Mouse (Mus musculus) kidney, adult 2 months (tissue): ENCODE measurements around the gene Vmn1r3.

Source experiments
- CTCF ChIP-seq: fragments of 200-500 bp; conservative IDR thresholded peaks from 2 replicates; pipeline ENCODE4 v1.5.1; 2011; ENCODE audit warnings: low read depth, mild to moderate bottlenecking, control low read depth, low read length, moderate library complexity, mixed read lengths; ENCODE audit not compliant: insufficient read depth, insufficient read length
- POLR2A ChIP-seq: fragments of 200-500 bp; IDR thresholded peaks from one replicate; pipeline ENCODE4 v1.6.1; 2011; ENCODE audit warnings: low read depth, low read length, control low read depth

GRCm38 (mm10) chr4:3229532-3229931 lies 44.4 kb upstream of the Vmn1r3 start:
- TF ChIP-seq POLR2A (no peak), CTCF (no peak)
